Mouse (Mus musculus) bone marrow, adult 2 months (tissue): ENCODE results near the gene Hist1h4k. TPM values are rescaled to one million over a fixed set of nuclear protein-coding genes. Genes with fewer than 3 reads are reported as not detected.

ENCODE experiments used
- H3K27ac ChIP-seq: fragments of 200-500 bp; 2 replicates; pipeline ENCODE4 v1.5.1; 2012; ENCODE audit warnings: low read depth, mild to moderate bottlenecking, control low read depth, inconsistent platforms, low read length; ENCODE audit not compliant: control insufficient read depth, poor library complexity, insufficient read depth
- H3K4me1 ChIP-seq: fragments of 200-500 bp; 2 replicates; pipeline ENCODE4 v1.6.1; 2011; ENCODE audit warnings: low read length; ENCODE audit not compliant: control insufficient read depth, insufficient read depth
- H3K4me3 ChIP-seq: fragments of 200-500 bp; replicated peaks from 2 replicates; pipeline ENCODE3; 2011; ENCODE audit warnings: mild to moderate bottlenecking, low read depth, low read length, control low read depth; ENCODE audit not compliant: control insufficient read depth
- CTCF ChIP-seq: fragments of 200-500 bp; IDR thresholded peaks from 2 replicates; pipeline ENCODE4 v1.5.1; 2011; ENCODE audit warnings: low read length, control low read depth; ENCODE audit not compliant: control insufficient read depth, insufficient read depth
- POLR2A ChIP-seq: fragments of 200-500 bp; IDR thresholded peaks from 2 replicates; pipeline ENCODE4 v1.6.1; 2011; ENCODE audit warnings: low read depth, mild to moderate bottlenecking, control low read depth, low read length, borderline replicate concordance; ENCODE audit not compliant: control insufficient read depth
- WGBS: fragments of 180-500 bp; shearing (Covaris S2); methylation state at CpG from one replicate; pipeline ENCODE4 v1.1.7; 2018; 5-methylcytosine and 5-hydroxymethylcytosine counted together
- polyA plus RNA-seq: library from polyadenylated mRNA; stranded (reverse); fragments of >200 nt; gene quantifications from 2 replicates; pipeline ENCODE4 v1.2.4, GENCODE M21; 2011; ENCODE audit warnings: low replicate concordance; ENCODE audit not compliant: missing spikeins, insufficient read depth, insufficient read length

Gene Hist1h4k
- polyA plus RNA-seq, 1 experiment, result 358 TPM

DNA sequence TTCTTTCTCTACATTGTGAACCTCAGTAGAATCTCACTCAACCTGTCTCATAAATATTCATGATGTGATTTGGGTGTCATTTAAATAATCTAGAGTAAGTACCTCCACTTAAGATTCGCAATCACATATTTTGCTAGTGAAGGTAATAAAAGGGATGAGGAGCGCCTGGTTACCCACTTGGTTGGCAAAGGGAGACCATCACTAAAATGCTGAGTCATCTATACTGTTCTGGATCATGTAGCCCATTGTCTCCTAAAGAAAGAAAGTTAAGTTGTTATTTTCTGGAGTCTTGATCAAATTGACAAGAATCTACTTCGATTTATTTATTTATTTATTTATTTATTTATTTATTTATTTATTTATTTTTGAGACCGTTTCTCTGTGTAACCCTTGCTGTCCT, 43.6 kb downstream of the Hist1h4k start:
- WGBS, result 65% methylated on average over 4 of the region's 4 CpGs
- Histone ChIP-seq H3K4me3 (no peak overlapping the region), H3K4me1 (no peaks in the 10 kb centered on the region; the same call in 1 of the 2 replicates), H3K27ac (no peak overlapping the region)
- no peak for TF ChIP-seq POLR2A
- no peak for TF ChIP-seq CTCF

Other genes with a start within 250 kb of the Hist1h4k start
- gene Gm11273, start 249.1 kb downstream of the Hist1h4k start, polyA plus RNA-seq, result 14.1 TPM in 1 of 2 replicates, not detected in the other
- 2.1 and 6.4 TPM in 2 replicates for gene Zkscan8, start 219.4 kb downstream of the Hist1h4k start, polyA plus RNA-seq
- gene Olfr1366, start 207.7 kb downstream of the Hist1h4k start, polyA plus RNA-seq, result not detected in 2 replicates
- 0.90 and 1.00 TPM in 2 replicates for gene Olfr1535, start 190.6 kb downstream of the Hist1h4k start, polyA plus RNA-seq
- gene Olfr1364, start 168.7 kb downstream of the Hist1h4k start, polyA plus RNA-seq, result not detected in 2 replicates
- gene Olfr1362, start 136.5 kb downstream of the Hist1h4k start, polyA plus RNA-seq, result not detected in 2 replicates
- not detected in 2 replicates for gene Olfr11, start 108.0 kb downstream of the Hist1h4k start, polyA plus RNA-seq
- not detected in 2 replicates for gene Olfr1361, start 87.1 kb downstream of the Hist1h4k start, polyA plus RNA-seq
- gene Olfr1360, start 73.1 kb downstream of the Hist1h4k start, polyA plus RNA-seq, result not detected in 2 replicates
- not detected in 2 replicates for gene Olfr1359, start 52.4 kb downstream of the Hist1h4k start, polyA plus RNA-seq
- gene Hist1h2bl, start 34.4 kb downstream of the Hist1h4k start, polyA plus RNA-seq, result 28.9 and 65.7 TPM in 2 replicates
- gene Hist1h2ai, start 34.1 kb downstream of the Hist1h4k start, polyA plus RNA-seq, result 19.2 and 21.1 TPM in 2 replicates
- gene Hist1h3h, start 32.8 kb downstream of the Hist1h4k start, polyA plus RNA-seq, result 49.7 and 178 TPM in 2 replicates
- gene Hist1h2bm, start 28.5 kb downstream of the Hist1h4k start, polyA plus RNA-seq, result 19.6 and 68.6 TPM in 2 replicates
- gene Hist1h4j, start 15.4 kb downstream of the Hist1h4k start, polyA plus RNA-seq, result 47.4 and 58.6 TPM in 2 replicates
- gene Hist1h2ak, start 3.3 kb upstream of the Hist1h4k start, polyA plus RNA-seq, result 25.2 and 61.7 TPM in 2 replicates
- gene Hist1h2bn, start 3.6 kb upstream of the Hist1h4k start, polyA plus RNA-seq, result 98.2 and 195 TPM in 2 replicates
- gene Hist1h1b, start 30.1 kb upstream of the Hist1h4k start, polyA plus RNA-seq, result 99.1 and 123 TPM in 2 replicates
- gene Hist1h3i, start 32.9 kb upstream of the Hist1h4k start, polyA plus RNA-seq, result 34.1 TPM in 1 of 2 replicates, not detected in the other
- gene Hist1h2an, start 36.7 kb upstream of the Hist1h4k start, polyA plus RNA-seq, result 14.9 and 15.3 TPM in 2 replicates
- gene Hist1h2bp, start 37.0 kb upstream of the Hist1h4k start, polyA plus RNA-seq, result 31.5 and 33.4 TPM in 2 replicates
- gene Hist1h2bq, start 59.7 kb upstream of the Hist1h4k start, polyA plus RNA-seq, result 27.5 and 42.9 TPM in 2 replicates
- 5.1 TPM in 1 of 2 replicates, not detected in the other for gene Hist1h2ao, start 60.0 kb upstream of the Hist1h4k start, polyA plus RNA-seq
- gene Hist1h4m, start 61.2 kb upstream of the Hist1h4k start, polyA plus RNA-seq, result 157 and 288 TPM in 2 replicates
- gene Hist1h4n, start 81.7 kb upstream of the Hist1h4k start, polyA plus RNA-seq, result 79.8 and 313 TPM in 2 replicates
- gene Hist1h2ap, start 83.0 kb upstream of the Hist1h4k start, polyA plus RNA-seq, result 94.2 and 102 TPM in 2 replicates
- gene Hist1h2br, start 83.2 kb upstream of the Hist1h4k start, polyA plus RNA-seq, result 36.9 and 43.8 TPM in 2 replicates
- gene Zfp184, start 194.6 kb upstream of the Hist1h4k start, polyA plus RNA-seq, result 1.4 and 2.5 TPM in 2 replicates
- not detected in 2 replicates for gene Pom121l2, start 230.7 kb upstream of the Hist1h4k start, polyA plus RNA-seq